Mouse (Mus musculus) small intestine, adult 2 months (tissue): ENCODE data around the gene Gm6525. TPM values are rescaled to one million over a fixed set of nuclear protein-coding genes. Genes with fewer than 3 reads are reported as not detected.

Source experiments
- H3K27ac ChIP-seq: fragments of 200-500 bp; 2 replicates; pipeline ENCODE4 v1.5.1; 2012; ENCODE audit warnings: low read depth, low read length, control low read depth, inconsistent platforms; ENCODE audit not compliant: insufficient read depth
- H3K27me3 ChIP-seq: fragments of 200-500 bp; 2 replicates; pipeline ENCODE4 v1.6.1; 2012; ENCODE audit warnings: mild to moderate bottlenecking, moderate library complexity, low read length, inconsistent platforms; ENCODE audit not compliant: control insufficient read depth, insufficient read depth
- H3K36me3 ChIP-seq: fragments of 200-500 bp; 2 replicates; pipeline ENCODE4 v1.6.1; 2012; ENCODE audit warnings: mild to moderate bottlenecking, low read length, control low read depth, inconsistent platforms; ENCODE audit not compliant: control insufficient read depth, insufficient read depth
- H3K4me1 ChIP-seq: fragments of 200-500 bp; 2 replicates; pipeline ENCODE4 v1.6.1; 2012; ENCODE audit warnings: low read length, inconsistent platforms, mixed read lengths; ENCODE audit not compliant: control insufficient read depth, insufficient read depth, insufficient read length
- H3K4me3 ChIP-seq: fragments of 200-500 bp; 2 replicates; pipeline ENCODE4 v1.5.1; 2012; ENCODE audit warnings: low read depth, mild to moderate bottlenecking, control low read depth, inconsistent platforms, low read length, moderate library complexity
- CTCF ChIP-seq: fragments of 200-500 bp; IDR thresholded peaks from 2 replicates; pipeline ENCODE4 v1.5.1; 2012; ENCODE audit warnings: low read depth, mild to moderate bottlenecking, control low read depth, inconsistent platforms, low read length, moderate library complexity, mixed read lengths; ENCODE audit not compliant: insufficient replicate concordance, insufficient read length; ENCODE audit errors: extremely low read depth
- POLR2A ChIP-seq: fragments of 200-500 bp; IDR thresholded peaks from 2 replicates; pipeline ENCODE4 v1.6.1; 2012; ENCODE audit warnings: low read depth, mild to moderate bottlenecking, control low read depth, inconsistent platforms, low read length, moderate library complexity
- WGBS: fragments of 180-500 bp; shearing (Covaris S2); methylation state at CpG from one replicate; pipeline ENCODE4 v1.1.7; 2018; 5-methylcytosine and 5-hydroxymethylcytosine counted together
- polyA plus RNA-seq: library from polyadenylated mRNA; depleted of rRNA; stranded (reverse); fragments of >200 nt; gene quantifications from 2 replicates; pipeline ENCODE4 v1.2.3, GENCODE M21; 2012

The Gm6525 gene
- polyA plus RNA-seq, 1 experiment: not detected

DNA sequence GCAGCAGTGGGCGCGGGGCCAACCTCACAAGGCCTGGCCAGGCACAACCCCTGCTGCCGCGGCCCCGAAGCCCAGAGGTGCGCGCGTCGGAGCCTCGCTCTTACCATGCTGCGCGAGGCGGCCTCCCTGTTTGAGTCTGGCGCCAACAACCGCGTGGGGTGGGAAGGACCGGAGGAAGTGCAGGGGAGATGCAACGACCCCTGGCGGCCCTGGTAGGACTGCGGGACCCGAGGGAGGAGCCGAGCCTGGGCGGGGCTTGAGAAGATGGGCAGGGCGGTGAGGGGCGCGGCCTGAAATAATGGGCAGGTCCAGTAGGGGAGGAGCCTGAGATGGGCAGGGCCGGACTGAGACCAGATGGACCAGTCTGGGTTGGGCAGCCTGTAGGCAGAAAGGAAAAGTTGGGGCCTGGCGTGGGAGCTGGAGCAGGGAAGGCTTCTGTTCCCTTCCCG is 18.3 kb upstream of the Gm6525 start, which contains the start of gene Mnd1:
Gene Mnd1, minus strand, starts transcription at position 229 of the 449 bp plus-strand sequence.
- WGBS: under 1% methylated on average over 29 of the region's 29 CpGs
- Histone ChIP-seq H3K4me1 (no peaks in the 10 kb centered on the region; the same call in 1 of the 2 replicates), H3K27ac (peak within 1 kb of the TSS; percentile 21; the same call in 1 of the 2 replicates), H3K27me3 (no peaks in the 10 kb centered on the region), H3K4me3 (peak within 1 kb of the TSS; percentile 85), H3K36me3 (peaks cover 10% of the 10 kb centered on the region)
- TF ChIP-seq CTCF (peak; percentile 82), POLR2A (no peak; the same call in 1 of the 2 replicates)

DNA sequence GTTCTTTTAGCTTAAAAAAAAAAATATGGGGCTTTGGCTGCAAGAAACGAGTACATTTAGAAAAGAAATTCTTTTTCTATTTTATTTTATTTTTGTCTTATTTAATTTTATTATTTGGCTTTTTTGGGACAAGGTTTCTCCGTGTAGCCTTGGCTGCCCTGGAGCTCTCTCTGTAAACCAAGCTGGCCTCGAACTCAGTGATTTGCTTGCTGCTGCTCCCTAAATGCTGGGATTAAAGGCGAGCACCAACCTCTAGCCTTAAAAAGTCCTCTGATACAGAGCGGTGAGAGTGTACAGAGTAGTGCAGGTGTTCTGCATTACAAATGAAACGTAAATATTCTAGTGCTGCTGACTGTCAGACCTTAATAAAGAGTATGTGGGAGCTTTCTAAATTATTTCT is 17.8 kb upstream of the Gm6525 start:
- Histone ChIP-seq H3K27me3 (no peaks in the 10 kb centered on the region), H3K36me3 (peaks cover 10% of the 10 kb centered on the region), H3K4me3 (no peak overlapping the region), H3K4me1 (no peaks in the 10 kb centered on the region; the same call in 1 of the 2 replicates), H3K27ac (no peak overlapping the region)
- no peak for TF ChIP-seq CTCF
- no peak for TF ChIP-seq POLR2A
- 23% methylated on average over 6 of the region's 6 CpGs for WGBS

DNA sequence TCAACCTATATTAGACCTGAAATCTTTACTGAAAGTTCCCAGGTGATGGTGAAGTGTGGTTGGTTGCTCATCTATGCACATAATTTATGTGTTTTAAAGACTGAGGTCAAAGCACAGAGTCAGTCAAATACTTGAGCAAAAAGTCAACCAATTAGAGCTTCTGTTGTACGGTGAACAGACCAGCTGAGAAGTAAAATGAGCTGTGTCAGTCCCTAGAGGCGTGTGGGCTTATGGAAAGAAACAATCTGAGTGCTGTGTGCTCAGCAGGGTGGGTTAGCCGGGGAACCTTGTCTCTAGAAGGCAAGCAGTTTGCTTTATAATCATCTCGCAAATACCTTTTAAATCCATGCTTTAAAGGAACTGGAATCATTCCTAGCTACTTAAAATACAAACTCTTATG is 16.9 kb upstream of the Gm6525 start:
- WGBS: 52% methylated on average over 4 of the region's 4 CpGs
- peaks cover 17% of the 10 kb centered on the region for H3K36me3 ChIP-seq
- TF ChIP-seq CTCF (no peak), POLR2A (no peak)
- no peak overlapping the region for H3K27ac ChIP-seq
- no peaks in the 10 kb centered on the region for H3K27me3 ChIP-seq
- H3K4me3 ChIP-seq: no peak overlapping the region
- H3K4me1 ChIP-seq: no peaks in the 10 kb centered on the region; the same call in 1 of the 2 replicates

DNA sequence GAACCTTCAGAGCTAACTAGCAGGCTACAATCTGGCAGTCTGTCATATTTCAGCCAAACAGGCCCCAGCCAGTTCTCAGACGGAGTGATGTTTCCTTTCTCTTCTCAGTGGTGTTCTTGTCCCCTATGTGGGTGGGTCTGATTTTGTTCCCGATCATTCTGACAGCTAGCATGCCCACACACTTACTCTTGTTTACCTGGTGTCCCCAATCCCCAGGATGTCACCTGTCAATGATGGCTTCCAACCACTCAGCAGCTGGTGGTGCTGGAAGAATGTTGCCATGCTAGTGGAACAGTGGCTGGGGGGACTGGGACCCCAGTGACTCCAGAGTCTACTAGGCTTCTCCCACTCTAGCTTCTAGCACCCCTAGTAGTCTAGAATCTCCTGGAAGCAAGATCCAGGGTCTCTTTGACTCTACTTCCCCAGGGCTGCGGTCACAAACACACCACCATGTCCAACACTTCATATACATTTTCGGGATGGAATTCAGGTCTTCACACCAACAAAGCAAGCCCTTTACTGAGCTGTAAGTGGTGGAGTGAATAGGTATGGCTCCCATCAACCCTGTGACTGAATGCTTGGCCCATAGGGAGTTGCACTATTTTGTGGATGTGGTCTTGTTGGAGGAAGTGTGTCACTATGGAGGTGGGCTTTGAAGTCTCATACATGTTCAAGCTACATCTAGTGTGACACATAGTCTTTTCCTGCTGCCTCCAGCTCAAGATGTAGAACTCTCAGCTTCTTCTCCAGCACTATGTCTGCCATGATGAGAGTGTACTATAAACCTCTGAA is 16.1 kb upstream of the Gm6525 start:
- no peaks in the 10 kb centered on the region for H3K27me3 ChIP-seq
- H3K36me3 ChIP-seq: peaks cover 22% of the 10 kb centered on the region
- H3K27ac ChIP-seq: no peak overlapping the region
- H3K4me3 ChIP-seq: no peak overlapping the region
- TF ChIP-seq POLR2A: no peak
- no peak for TF ChIP-seq CTCF
- WGBS: 78% methylated on average over 4 of the region's 4 CpGs
- H3K4me1 ChIP-seq: no peaks in the 10 kb centered on the region; the same call in 1 of the 2 replicates

DNA sequence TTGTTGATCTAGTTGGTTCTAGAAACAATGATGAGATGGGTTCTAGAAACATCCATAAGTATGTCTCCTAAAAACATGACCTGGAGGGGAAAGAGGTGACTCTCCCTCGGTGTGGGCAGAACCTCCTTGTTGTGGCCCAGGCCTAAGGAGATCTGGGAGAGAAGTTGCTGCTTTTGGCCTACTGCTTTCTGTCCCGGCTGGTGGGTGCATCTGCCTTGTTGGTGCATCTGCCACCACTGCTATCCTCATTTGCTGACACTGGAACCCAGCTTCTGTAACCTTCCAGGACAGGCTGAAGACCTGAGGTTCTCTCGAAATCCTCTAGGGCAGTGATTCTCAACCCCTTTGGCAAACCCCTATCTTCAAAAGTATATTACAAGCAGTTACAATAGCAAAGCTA is 8.5 kb upstream of the Gm6525 start:
- TF ChIP-seq POLR2A (no peak), CTCF (no peak)
- Histone ChIP-seq H3K4me3 (no peak overlapping the region), H3K27ac (no peak overlapping the region), H3K36me3 (peaks cover 44% of the 10 kb centered on the region), H3K4me1 (no peaks in the 10 kb centered on the region), H3K27me3 (no peaks in the 10 kb centered on the region)
- 97% methylated on average over 3 of the region's 3 CpGs for WGBS

DNA sequence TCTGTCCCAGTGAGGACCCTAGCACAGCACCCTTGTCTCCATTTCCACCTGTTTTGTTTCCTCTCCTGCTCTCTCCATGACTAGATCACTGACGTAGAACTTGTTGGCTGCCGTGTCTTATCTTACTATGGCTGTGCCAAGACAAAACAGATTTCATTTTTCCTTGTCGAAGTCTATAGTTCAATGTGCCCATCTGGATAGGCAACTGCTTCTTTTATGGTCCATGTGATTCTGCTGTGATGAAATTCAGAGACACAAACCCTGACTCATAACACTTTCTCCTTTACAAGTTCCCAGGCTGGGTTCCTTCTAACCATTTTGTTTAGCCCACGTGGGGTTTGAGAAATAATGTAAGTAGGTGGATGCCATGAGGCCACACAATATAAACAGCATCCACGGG is 7.8 kb upstream of the Gm6525 start:
- TF ChIP-seq POLR2A: no peak
- TF ChIP-seq CTCF: no peak
- Histone ChIP-seq H3K36me3 (peaks cover 45% of the 10 kb centered on the region), H3K4me3 (no peak overlapping the region), H3K27me3 (no peaks in the 10 kb centered on the region), H3K4me1 (no peaks in the 10 kb centered on the region), H3K27ac (no peak overlapping the region)
- 56% methylated on average over 5 of the region's 5 CpGs for WGBS

DNA sequence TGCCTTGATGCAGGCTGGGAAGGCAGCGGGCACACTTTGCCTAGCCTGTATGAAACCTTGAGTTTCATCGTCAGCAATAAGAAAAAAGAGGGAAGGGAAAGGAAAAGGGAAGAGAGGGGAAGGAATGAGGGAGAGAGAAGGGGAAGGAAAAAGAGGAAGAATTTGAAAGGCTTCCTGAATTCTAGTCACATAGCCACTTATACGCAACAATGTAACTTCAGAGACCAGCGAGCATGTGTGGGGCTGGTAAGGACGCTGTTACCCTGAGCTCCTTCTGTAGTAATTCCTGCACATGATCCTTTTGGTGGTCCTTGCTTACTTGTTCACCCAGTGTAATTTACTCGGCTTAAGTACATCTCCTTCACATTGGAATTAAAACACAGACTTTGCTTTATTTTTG is 5.0 kb upstream of the Gm6525 start:
- no peaks in the 10 kb centered on the region for H3K4me1 ChIP-seq
- TF ChIP-seq CTCF (no peak), POLR2A (no peak)
- WGBS: 85% methylated on average over 6 of the region's 6 CpGs
- H3K4me3 ChIP-seq: no peak overlapping the region
- H3K27me3 ChIP-seq: no peaks in the 10 kb centered on the region
- H3K27ac ChIP-seq: no peak overlapping the region
- H3K36me3 ChIP-seq: peaks cover 46% of the 10 kb centered on the region
